Mouse (Mus musculus): ENCODE data around the gene Wipf3.

- TF ChIP-seq EP300 (optimal IDR thresholded peaks at IDR 0.05) (no peak), CTCF (IDR thresholded peaks at IDR 0.05; ENCODE audit: low read depth) (no peak)
These were observed 100.8 kb downstream of the Wipf3 start for GRCm38 (mm10) chr6:54530182-54530581.
